Mouse (Mus musculus) ovary, postnatal 14 days (tissue): ENCODE results near the gene Gtsf1.

ENCODE experiments used
- DNase-seq: peaks from one replicate; pipeline ENCODE4 v3.0.0; 2022; ENCODE audit warnings: low spot score

The Gtsf1 gene

DNA sequence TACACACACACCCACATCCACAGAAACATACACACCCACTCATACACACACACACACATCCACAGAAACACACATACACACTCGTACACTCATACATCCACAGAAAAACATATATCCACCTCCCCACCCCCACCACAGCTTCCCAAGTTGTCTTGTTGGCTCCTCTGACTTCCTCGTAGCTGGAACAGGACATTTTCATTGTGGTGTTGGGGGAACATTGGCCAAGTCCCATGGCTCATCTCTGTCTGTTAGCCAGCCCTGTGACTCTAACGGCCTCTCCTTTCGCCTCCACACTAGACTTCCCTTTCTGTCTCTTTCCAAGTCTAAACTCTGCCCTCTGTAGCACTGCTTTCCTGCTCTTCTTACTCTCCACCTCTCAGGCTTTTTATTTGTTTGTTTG, 72.5 kb downstream of the Gtsf1 start:
- no peak for DNase-seq

- no peak for DNase-seq
Observed at GRCm38 (mm10) chr15:103356130-103356529, 74.1 kb downstream of the Gtsf1 start.

DNA sequence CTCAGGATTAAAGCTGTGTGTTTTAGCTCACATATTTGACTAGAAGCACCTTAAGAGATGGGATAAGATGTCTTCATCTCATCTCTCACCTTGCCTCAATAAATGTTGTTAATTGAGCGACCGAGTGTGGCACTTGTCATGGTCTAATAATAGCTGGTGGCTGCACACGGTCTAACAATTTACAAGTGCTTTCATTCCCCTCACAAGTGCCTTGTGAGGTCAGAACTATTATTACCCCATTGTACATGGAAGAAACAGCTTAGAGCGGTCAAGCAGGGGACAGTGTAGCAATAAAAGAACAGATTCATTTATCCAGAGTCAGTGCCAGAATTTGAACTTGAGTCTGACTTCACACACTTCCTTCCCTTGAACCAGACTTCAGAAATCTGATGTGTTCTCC, 74.8 kb downstream of the Gtsf1 start:
- DNase-seq: no peak

GRCm38 (mm10) chr15:103354690-103355089, 75.6 kb downstream of the Gtsf1 start:
- DNase-seq: no peak

DNA sequence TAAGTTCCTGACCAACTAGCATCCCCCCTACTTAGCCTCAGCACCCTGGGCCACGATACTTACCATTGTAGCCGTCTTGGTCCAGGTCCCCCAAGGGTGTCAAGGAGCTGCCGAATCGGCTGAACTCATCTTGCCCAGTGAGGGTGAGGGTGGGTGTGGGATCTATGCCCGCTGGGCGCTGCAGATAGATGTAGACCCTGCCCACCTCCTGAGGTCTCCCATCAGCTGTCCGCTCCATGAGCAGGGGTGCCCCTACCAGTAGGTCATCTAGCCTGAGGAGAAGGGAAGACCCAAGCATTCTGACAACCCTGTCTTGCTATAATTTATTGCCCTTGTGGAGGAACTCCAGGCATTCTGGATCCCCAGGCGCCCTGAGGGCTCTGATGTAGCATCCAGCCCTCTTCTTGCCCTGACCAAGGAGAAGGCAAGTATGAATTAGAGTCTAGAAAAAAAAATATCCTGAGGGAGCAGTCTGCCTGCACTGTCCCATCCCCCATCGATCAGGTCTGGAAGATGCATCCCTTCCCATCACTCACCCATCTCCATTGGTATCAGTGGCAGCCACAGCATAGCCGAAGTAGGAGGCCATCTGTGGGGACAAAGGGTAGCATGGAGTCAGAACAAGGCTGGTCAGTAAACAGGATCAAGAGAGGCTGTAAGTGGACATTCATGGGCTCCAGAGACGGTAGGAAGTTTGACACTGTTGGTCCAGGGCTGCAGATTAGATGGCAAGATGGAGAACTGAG, 76.6 kb downstream of the Gtsf1 start:
- no peak for DNase-seq

- DNase-seq: no peak
Observed at GRCm38 (mm10) chr15:103352856-103353255, 77.4 kb downstream of the Gtsf1 start.
